In genomic region chr2:114853715-114854530, GRCm38 (mm10) we compare ENCODE assay signal across 8 mouse cellular contexts.
DNase-seq lines count a peak whose midpoint lies in the region; ATAC-seq and TF ChIP-seq lines count a peak whose summit lies in the region.

No protein-coding gene starts in this region.

- TF ChIP-seq CTCF in kidney, adult 2 months (conservative IDR thresholded peaks at IDR 0.05; ENCODE audit: insufficient read depth, insufficient read length, low read depth, low read length): peak; percentile 87
- peak; percentile 96 for TF ChIP-seq CTCF in midbrain, postnatal 0 days (IDR thresholded peaks at IDR 0.05)

- H3K9ac ChIP-seq in midbrain, postnatal 0 days (replicated peaks; ENCODE audit: low read length, poor library complexity, severe bottlenecking): no peak overlapping the region

- no peaks in the 10 kb centered on the region for H3K27me3 ChIP-seq in kidney, adult 2 months (replicated peaks; ENCODE audit: control insufficient read depth, insufficient read depth, low read length)
- no peaks in the 10 kb centered on the region for H3K27me3 ChIP-seq in midbrain, postnatal 0 days (ENCODE audit: insufficient read depth, low read length)

- 29% methylated on average over 13 of the region's 13 CpGs for WGBS in kidney, adult 2 months
- 31% methylated on average over 13 of the region's 13 CpGs for WGBS in midbrain, postnatal 0 days

- H3K4me3 ChIP-seq in kidney, adult 2 months (ENCODE audit: insufficient read depth, low read depth, low read length): no peak overlapping the region
- H3K4me3 ChIP-seq in midbrain, postnatal 0 days (ENCODE audit: low read depth, low read length): no peak overlapping the region

- ATAC-seq in midbrain, postnatal 0 days (ENCODE audit: low FRiP score): peak; percentile 68; the same call in 1 of the 2 replicates

- no peak for TF ChIP-seq POLR2A in kidney, adult 2 months (IDR thresholded peaks at IDR 0.05; ENCODE audit: low read depth, low read length)

- H3K36me3 ChIP-seq in kidney, adult 2 months (ENCODE audit: control insufficient read depth, insufficient read depth, low read length): no peaks in the 10 kb centered on the region
- H3K36me3 ChIP-seq in midbrain, postnatal 0 days (ENCODE audit: insufficient read depth, low read length): no peaks in the 10 kb centered on the region

- no peaks in the 10 kb centered on the region for H3K4me1 ChIP-seq in kidney, adult 2 months (ENCODE audit: control insufficient read depth, insufficient read depth, low read length)
- H3K4me1 ChIP-seq in midbrain, postnatal 0 days (ENCODE audit: insufficient read depth, low read length): no peaks in the 10 kb centered on the region

- no peak overlapping the region for H3K27ac ChIP-seq in kidney, adult 2 months (ENCODE audit: insufficient read depth, low read depth, low read length)
- no peak overlapping the region for H3K27ac ChIP-seq in midbrain, postnatal 0 days (ENCODE audit: low read depth, low read length)

- DNase-seq in heart, adult 8-10 months (ENCODE audit: low spot score): peak; percentile 35
- no peak for DNase-seq in heart, adult 11 months
- DNase-seq in embryo, embryonic 10 days (ENCODE audit: low spot score): peak; percentile 89
- peak; percentile 8 for DNase-seq in gastrocnemius, postnatal 25 days
- peak; percentile 83 for DNase-seq in kidney, adult 2 months
- peak; percentile 77 for DNase-seq in left cerebral cortex, postnatal 4 days
- DNase-seq in midbrain, postnatal 0 days (ENCODE audit: low spot score): peak; percentile 89
- DNase-seq in testis, postnatal 14 days (ENCODE audit: low spot score): peak; percentile 42

- no peaks in the 10 kb centered on the region for H3K9me3 ChIP-seq in midbrain, postnatal 0 days (ENCODE audit: low read length)

- no peak overlapping the region for H3K4me2 ChIP-seq in midbrain, postnatal 0 days (ENCODE audit: low read depth, low read length, poor library complexity, severe bottlenecking)

- intact Hi-C loops in left cerebral cortex, postnatal 4 days (cut with DNase I): loop anchor here (10.0 kb wide), 4 partner anchors 651 to 1971 kb away; partner anchors contain the start of gene Meis2
